Mouse (Mus musculus) lung, embryonic 14.5 days (tissue): Measurements from ENCODE around the gene Mt4. TPM values are rescaled to one million over a fixed set of nuclear protein-coding genes. Genes with fewer than 3 reads are reported as not detected.

Experiments used
- ATAC-seq: fragments of 200-750 bp; cut with Nextera tagmentation; 2 replicates; pipeline ENCODE4 v1.8.0; 2017; ENCODE audit warnings: mild to moderate bottlenecking, moderate TSS enrichment, moderate library complexity; ENCODE audit not compliant: insufficient read depth
- DNase-seq: peaks from one replicate; pipeline ENCODE4 v3.0.0-alpha.2; 2015
- H3K27ac ChIP-seq: fragments of 300-500 bp; sonication (generic); 2 replicates; pipeline ENCODE4 v1.5.1; 2014; ENCODE audit warnings: low read depth, mild to moderate bottlenecking, moderate library complexity
- H3K27me3 ChIP-seq: fragments of 300-500 bp; sonication (generic); 2 replicates; pipeline ENCODE4 v1.6.1; 2014; ENCODE audit warnings: low read length, control low read depth; ENCODE audit not compliant: insufficient read depth
- H3K36me3 ChIP-seq: fragments of 300-500 bp; sonication (generic); 2 replicates; pipeline ENCODE4 v1.6.1; 2014; ENCODE audit warnings: control low read depth; ENCODE audit not compliant: insufficient read depth
- H3K4me1 ChIP-seq: fragments of 300-500 bp; sonication (generic); 2 replicates; pipeline ENCODE4 v1.6.1; 2014; ENCODE audit warnings: antibody characterized with exemption, control low read depth; ENCODE audit not compliant: insufficient read depth
- H3K4me2 ChIP-seq: fragments of 300-500 bp; sonication (generic); 2 replicates; pipeline ENCODE4 v1.6.1; 2014; ENCODE audit warnings: mild to moderate bottlenecking
- H3K4me3 ChIP-seq: fragments of 300-500 bp; sonication (generic); 2 replicates; pipeline ENCODE4 v1.5.1; 2014; ENCODE audit warnings: low read depth, low read length
- H3K9ac ChIP-seq: fragments of 300-500 bp; sonication (generic); 2 replicates; pipeline ENCODE4 v1.6.1; 2014
- H3K9me3 ChIP-seq: fragments of 300-500 bp; sonication (generic); 2 replicates; pipeline ENCODE4 v1.6.1; 2016; ENCODE audit warnings: low read depth, low read length, control low read depth
- CTCF ChIP-seq: IDR thresholded peaks from 2 replicates; pipeline ENCODE4 v1.5.1; 2016; ENCODE audit warnings: antibody characterized with exemption, low read depth
- WGBS: fragments of 180-500 bp; shearing (Covaris S2); extraction: QIAGEN DNeasy Blood & Tissue Kit; methylation state at CpG from one replicate; pipeline ENCODE4 v1.1.7; 2014; 5-methylcytosine and 5-hydroxymethylcytosine counted together
- polyA plus RNA-seq: library from polyadenylated mRNA; unstranded; fragments of >200 nt; fragmentation: Nextera tagmentation; extraction: Ambion mirVana; gene quantifications from 2 replicates; pipeline ENCODE4 v1.2.1, GENCODE M21; 2014

Mt4 gene
- not detected in 2 replicates for polyA plus RNA-seq

DNA sequence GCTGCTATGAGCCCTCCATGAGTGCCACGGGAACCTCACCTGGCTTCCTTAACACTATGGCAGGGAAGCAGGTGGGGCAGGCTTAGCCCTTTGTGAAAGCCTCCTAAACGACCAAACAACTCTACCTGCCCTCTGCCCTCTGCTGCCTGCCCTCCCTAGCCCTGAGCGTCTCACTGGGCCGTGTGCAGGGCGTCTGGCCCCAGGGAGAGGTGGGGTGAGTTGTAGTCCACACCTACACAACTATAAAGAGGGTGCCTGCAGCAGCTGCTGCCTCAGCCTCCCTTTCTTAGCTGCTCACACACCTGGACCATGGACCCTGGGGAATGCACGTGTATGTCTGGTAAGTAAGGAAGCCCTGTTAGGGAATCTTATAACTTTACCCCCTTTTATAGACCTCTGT lies at the start of gene Mt4:
TSS of gene Mt4 (plus strand) at position 265 of the 400 bp plus-strand sequence.
- H3K27ac ChIP-seq = no peak within 1 kb of the TSS
- no peaks in the 10 kb centered on the region for H3K9me3 ChIP-seq
- H3K36me3 ChIP-seq = no peaks in the 10 kb centered on the region
- WGBS = 48% methylated on average over 6 of the region's 6 CpGs
- TF ChIP-seq CTCF = no peak
- no peaks in the 10 kb centered on the region for H3K27me3 ChIP-seq
- ATAC-seq = no peak
- DNase-seq = no peak
- H3K4me2 ChIP-seq = no peak within 1 kb of the TSS
- H3K9ac ChIP-seq = no peak within 1 kb of the TSS
- no peaks in the 10 kb centered on the region for H3K4me1 ChIP-seq
- no peak within 1 kb of the TSS for H3K4me3 ChIP-seq

DNA sequence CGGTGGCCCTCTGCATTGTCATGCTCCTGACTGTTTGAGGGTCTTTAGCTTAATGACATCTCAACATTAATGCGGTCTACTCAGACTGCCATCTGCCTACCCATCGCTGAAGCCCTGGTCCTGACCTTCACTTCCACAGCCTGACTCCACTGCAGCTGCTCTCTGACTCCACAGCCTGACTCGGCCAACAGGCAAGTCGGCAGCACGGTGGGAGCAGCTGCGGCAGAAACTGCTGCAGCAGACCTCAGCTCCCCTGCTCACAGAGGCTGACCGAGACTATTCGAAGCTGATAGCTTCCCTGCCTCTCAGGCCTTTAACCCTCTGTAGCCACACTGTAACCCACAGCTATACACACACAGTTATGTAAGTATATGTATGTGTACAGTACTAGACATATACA lies 49.0 kb upstream of the Mt4 start:
- Histone ChIP-seq H3K27ac (no peak overlapping the region), H3K27me3 (no peaks in the 10 kb centered on the region), H3K36me3 (no peaks in the 10 kb centered on the region), H3K4me2 (no peak overlapping the region), H3K9ac (no peak overlapping the region), H3K4me1 (no peaks in the 10 kb centered on the region), H3K9me3 (no peaks in the 10 kb centered on the region), H3K4me3 (no peak overlapping the region)
- no peak for ATAC-seq
- no peak for DNase-seq
- no peak for TF ChIP-seq CTCF
- WGBS = 75% methylated on average over 9 of the region's 9 CpGs

DNA sequence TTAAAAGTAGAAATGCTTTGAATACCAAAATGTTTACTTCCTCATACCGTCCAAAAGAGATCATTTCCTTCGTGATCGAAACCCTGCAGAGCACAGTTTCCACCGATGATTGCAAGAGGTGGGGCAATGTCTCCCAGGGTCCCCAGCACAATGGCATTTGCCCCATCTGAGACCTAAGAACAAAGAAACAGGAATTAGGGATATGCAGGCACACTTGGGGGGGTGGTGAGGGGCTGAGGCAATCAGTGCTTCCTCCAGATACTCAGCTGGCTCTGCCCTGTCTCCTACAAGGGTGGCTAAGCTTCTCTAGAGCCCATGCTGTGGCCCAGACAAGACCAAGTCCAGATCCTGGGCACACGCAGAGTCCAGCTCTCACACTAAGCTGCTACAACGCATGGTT lies 47.3 kb upstream of the Mt4 start:
- no peak for ATAC-seq
- Histone ChIP-seq H3K4me3 (no peak overlapping the region), H3K4me1 (no peaks in the 10 kb centered on the region), H3K9ac (no peak overlapping the region), H3K4me2 (no peak overlapping the region), H3K27me3 (no peaks in the 10 kb centered on the region), H3K27ac (no peak overlapping the region), H3K36me3 (no peaks in the 10 kb centered on the region), H3K9me3 (no peaks in the 10 kb centered on the region)
- no peak for DNase-seq
- no peak for TF ChIP-seq CTCF
- WGBS = 70% methylated on average over 6 of the region's 6 CpGs

DNA sequence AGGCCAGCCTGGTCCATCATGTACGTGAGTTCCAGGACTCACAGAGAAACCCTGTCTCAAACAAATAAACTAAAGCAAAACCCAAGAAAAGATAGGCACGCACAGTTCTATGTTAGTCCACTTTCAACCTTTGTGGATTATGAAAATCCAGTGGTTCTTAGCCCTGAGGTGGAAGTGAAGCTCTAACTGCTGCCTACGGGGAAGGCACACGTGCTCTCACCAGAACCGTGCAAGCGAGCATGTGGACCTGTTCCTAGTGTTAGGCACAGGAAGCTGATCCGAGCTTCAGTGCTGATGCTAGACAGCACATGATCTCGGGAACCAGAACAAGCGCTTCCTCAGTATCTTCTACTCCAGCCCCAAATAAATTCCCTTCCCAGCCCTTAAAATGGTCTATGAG lies 44.1 kb upstream of the Mt4 start:
- WGBS = 75% methylated on average over 9 of the region's 9 CpGs
- no peak overlapping the region for H3K4me3 ChIP-seq
- no peak overlapping the region for H3K9ac ChIP-seq
- no peak for DNase-seq
- no peak overlapping the region for H3K4me2 ChIP-seq
- H3K4me1 ChIP-seq = peaks cover 5% of the 10 kb centered on the region; the same call in 1 of the 2 replicates
- H3K27ac ChIP-seq = no peak overlapping the region
- H3K9me3 ChIP-seq = no peaks in the 10 kb centered on the region
- ATAC-seq = no peak
- no peak for TF ChIP-seq CTCF
- no peaks in the 10 kb centered on the region for H3K27me3 ChIP-seq
- no peaks in the 10 kb centered on the region for H3K36me3 ChIP-seq

DNA sequence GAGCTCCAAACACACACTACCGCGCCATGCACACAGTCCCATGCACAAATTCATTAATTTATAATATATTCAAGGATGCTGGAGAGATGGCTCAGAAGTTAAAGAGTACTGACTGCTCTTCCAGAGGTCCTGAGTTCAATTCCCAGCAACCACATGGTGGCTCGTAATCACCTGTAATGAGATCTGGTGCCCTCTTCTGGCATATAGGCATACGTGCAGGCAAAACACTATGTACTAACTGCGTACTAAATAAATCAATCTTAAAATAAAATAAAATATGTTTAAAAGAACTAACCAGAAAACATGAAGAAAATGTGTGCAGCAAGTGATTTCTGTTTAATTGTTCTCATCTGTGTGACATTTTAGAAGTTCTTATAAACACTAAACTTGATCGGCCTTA lies 42.7 kb upstream of the Mt4 start:
- DNase-seq = no peak
- peaks cover 9% of the 10 kb centered on the region; the same call in 1 of the 2 replicates for H3K4me1 ChIP-seq
- H3K27ac ChIP-seq = no peak overlapping the region
- no peaks in the 10 kb centered on the region for H3K27me3 ChIP-seq
- TF ChIP-seq CTCF = peak; percentile 24; the same call in 1 of the 2 replicates
- 82% methylated on average over 6 of the region's 6 CpGs for WGBS
- no peak overlapping the region for H3K4me3 ChIP-seq
- ATAC-seq = no peak
- no peaks in the 10 kb centered on the region for H3K36me3 ChIP-seq
- H3K4me2 ChIP-seq = no peak overlapping the region
- H3K9me3 ChIP-seq = no peaks in the 10 kb centered on the region
- H3K9ac ChIP-seq = no peak overlapping the region

DNA sequence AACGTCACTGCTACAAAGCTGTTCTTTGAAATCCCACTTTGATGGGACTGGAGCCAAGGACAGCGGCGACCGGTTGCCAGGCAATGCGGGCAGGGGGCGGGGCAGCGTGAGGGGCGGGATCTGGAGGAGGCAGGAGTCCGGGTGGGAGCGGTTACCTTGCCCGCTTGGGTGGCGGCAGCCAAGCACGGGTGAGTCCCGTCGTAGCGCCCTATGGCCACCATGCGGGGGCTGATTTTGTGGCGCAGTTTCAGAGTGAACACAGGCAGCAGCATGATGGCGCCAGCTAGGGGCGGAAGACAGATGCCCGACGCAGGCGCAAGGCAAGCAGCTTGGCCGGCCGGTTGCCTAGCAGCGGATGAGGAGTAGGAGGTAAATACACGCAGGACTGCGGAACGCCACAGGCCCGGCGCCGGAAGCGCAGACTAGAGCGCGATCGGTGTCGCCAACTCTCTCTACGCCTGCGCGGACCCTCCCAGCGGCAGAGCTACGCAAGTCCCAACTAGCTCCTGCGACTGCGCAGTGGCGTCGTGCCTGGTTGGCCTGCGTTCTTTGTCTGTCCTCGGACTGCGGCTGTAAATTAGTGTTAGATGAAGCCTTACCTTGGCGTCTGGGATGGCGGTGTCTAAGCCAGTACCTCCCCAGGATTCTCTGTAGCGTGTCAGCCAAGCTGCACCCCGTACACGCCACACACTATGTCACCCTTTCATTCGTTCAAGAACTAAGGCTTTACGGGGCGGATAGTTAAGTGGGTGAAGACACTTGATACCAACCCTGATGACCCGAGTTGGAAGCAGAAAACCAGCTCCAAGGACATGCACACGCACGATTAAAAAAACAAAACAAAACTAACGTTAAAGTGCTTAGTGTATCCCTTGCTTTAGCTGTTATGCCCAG lies 38.7 kb upstream of the Mt4 start, which contains the start of gene Bbs2:
TSS of gene Bbs2 (minus strand) at position 848 of the 894 bp plus-strand sequence.
- WGBS = under 1% methylated on average over 61 of the region's 61 CpGs
- peak; percentile 58 for TF ChIP-seq CTCF

DNA sequence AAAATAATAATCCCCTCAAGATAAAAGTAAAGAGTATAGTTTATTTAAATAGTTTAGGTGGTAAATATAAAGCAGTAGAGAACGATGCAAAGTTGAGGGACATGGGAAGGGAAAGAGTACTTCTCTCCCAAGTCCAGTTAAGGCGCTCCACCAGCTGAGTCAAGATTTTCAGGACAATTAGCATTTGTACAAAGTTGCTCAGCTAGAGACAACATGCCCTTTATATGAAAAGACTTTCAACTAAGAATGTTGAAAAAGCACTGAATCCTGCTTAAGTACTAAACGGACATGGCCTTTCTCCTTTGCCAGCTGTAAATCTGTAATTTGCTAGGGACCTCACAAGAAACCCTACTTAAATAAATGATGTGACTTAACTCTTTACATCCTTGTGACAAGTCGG lies 38.0 kb upstream of the Mt4 start:
- Histone ChIP-seq H3K27me3 (no peaks in the 10 kb centered on the region), H3K4me3 (peak overlapping the region; percentile 64), H3K36me3 (no peaks in the 10 kb centered on the region), H3K9ac (peak overlapping the region; percentile 71), H3K9me3 (no peaks in the 10 kb centered on the region), H3K4me1 (peaks cover 9% of the 10 kb centered on the region; the same call in 1 of the 2 replicates), H3K4me2 (peak overlapping the region; percentile 85), H3K27ac (peak overlapping the region; percentile 96)
- DNase-seq (peak; percentile 36), ATAC-seq (no peak)
- no peak for TF ChIP-seq CTCF
- WGBS = 44% methylated on average over 4 of the region's 4 CpGs

More for the DNA sequence above, 38.7 kb upstream of the Mt4 start, which contains the start of gene Bbs2:
- DNase-seq (peak; percentile 100), ATAC-seq (peak; percentile 99)
- Histone ChIP-seq H3K4me3 (peak within 1 kb of the TSS; percentile 64), H3K9ac (peak within 1 kb of the TSS; percentile 71), H3K27ac (peak within 1 kb of the TSS; percentile 96), H3K9me3 (no peaks in the 10 kb centered on the region), H3K27me3 (no peaks in the 10 kb centered on the region), H3K36me3 (no peaks in the 10 kb centered on the region), H3K4me1 (peaks cover 9% of the 10 kb centered on the region; the same call in 1 of the 2 replicates), H3K4me2 (peak within 1 kb of the TSS; percentile 85)
